Mouse (Mus musculus) stomach, embryonic 16.5 days (tissue): ENCODE data around the gene Dppa5a. TPM values are rescaled to one million over a fixed set of nuclear protein-coding genes. Genes with fewer than 3 reads are reported as not detected.
"Not testable (repeated sequence)": the region's sequence is repeated elsewhere in the genome, so short reads cannot be mapped to it uniquely, and the experiment has no call there.

Experiments used
- ATAC-seq: fragments of 200-750 bp; cut with Nextera tagmentation; 2 replicates; pipeline ENCODE4 v1.8.0; 2017; ENCODE audit warnings: moderate number of reproducible peaks, moderate TSS enrichment; ENCODE audit not compliant: insufficient read depth, low FRiP score
- H3K27ac ChIP-seq: fragments of 300-500 bp; sonication (generic); 2 replicates; pipeline ENCODE4 v1.5.1; 2014; ENCODE audit warnings: low read length
- H3K27me3 ChIP-seq: fragments of 300-500 bp; sonication (generic); 2 replicates; pipeline ENCODE4 v1.6.1; 2014; ENCODE audit warnings: low read length, control low read depth, mixed read lengths; ENCODE audit not compliant: control insufficient read depth, insufficient read depth
- H3K36me3 ChIP-seq: fragments of 300-500 bp; sonication (generic); 2 replicates; pipeline ENCODE4 v1.6.1; 2014; ENCODE audit warnings: low read length; ENCODE audit not compliant: control insufficient read depth, insufficient read depth
- H3K4me1 ChIP-seq: fragments of 300-500 bp; sonication (generic); 2 replicates; pipeline ENCODE4 v1.6.1; 2014; ENCODE audit warnings: low read length, control low read depth, mixed read lengths; ENCODE audit not compliant: control insufficient read depth, insufficient read depth
- H3K4me2 ChIP-seq: fragments of 300-500 bp; sonication (generic); 2 replicates; pipeline ENCODE4 v1.6.1; 2014; ENCODE audit warnings: low read depth, low read length, mixed read lengths
- H3K4me3 ChIP-seq: fragments of 300-500 bp; sonication (generic); replicated peaks from 2 replicates; pipeline ENCODE4 v1.5.1; 2014; ENCODE audit warnings: mild to moderate bottlenecking, low read length
- H3K9ac ChIP-seq: fragments of 300-500 bp; sonication (generic); 2 replicates; pipeline ENCODE4 v1.6.1; 2014; ENCODE audit warnings: low read length
- H3K9me3 ChIP-seq: fragments of 300-500 bp; sonication (generic); replicated peaks from 2 replicates; pipeline ENCODE4 v1.6.1; 2016; ENCODE audit warnings: low read length, control low read depth; ENCODE audit not compliant: control insufficient read depth
- WGBS: fragments of 180-500 bp; shearing (Covaris S2); extraction: QIAGEN DNeasy Blood & Tissue Kit; methylation state at CpG from one replicate; pipeline ENCODE4 v1.1.7; 2014; 5-methylcytosine and 5-hydroxymethylcytosine counted together
- polyA plus RNA-seq: library from polyadenylated mRNA; unstranded; fragments of >200 nt; fragmentation: Nextera tagmentation; extraction: Ambion mirVana; gene quantifications from 2 replicates; pipeline ENCODE4 v1.2.1, GENCODE M21; 2015

The Dppa5a gene
- polyA plus RNA-seq = 0.23 TPM in 1 of 2 replicates, not detected in the other

- 87% methylated on average over 16 of the region's 16 CpGs for WGBS
- not testable (repeated sequence) for H3K4me2 ChIP-seq, H3K27ac ChIP-seq, H3K4me1 ChIP-seq, H3K36me3 ChIP-seq, H3K4me3 ChIP-seq, H3K9ac ChIP-seq, H3K9me3 ChIP-seq, ATAC-seq, H3K27me3 ChIP-seq
These were observed at the start of gene Dppa5a for GRCm38 (mm10) chr9:78367959-78368358. Dppa5a (minus strand) TSS chr9:78368177.

GRCm38 (mm10) chr9:78401596-78401995 is 33.6 kb upstream of the Dppa5a start:
- Histone ChIP-seq H3K27ac (no peak overlapping the region), H3K9ac (no peak overlapping the region), H3K4me3 (no peak overlapping the region), H3K4me2 (no peak overlapping the region), H3K27me3 (peaks cover 5% of the 10 kb centered on the region), H3K36me3 (no peaks in the 10 kb centered on the region), H3K4me1 (no peaks in the 10 kb centered on the region), H3K9me3 (no peaks in the 10 kb centered on the region)
- no peak for ATAC-seq
- WGBS = 91% methylated on average over 7 of the region's 7 CpGs

DNA sequence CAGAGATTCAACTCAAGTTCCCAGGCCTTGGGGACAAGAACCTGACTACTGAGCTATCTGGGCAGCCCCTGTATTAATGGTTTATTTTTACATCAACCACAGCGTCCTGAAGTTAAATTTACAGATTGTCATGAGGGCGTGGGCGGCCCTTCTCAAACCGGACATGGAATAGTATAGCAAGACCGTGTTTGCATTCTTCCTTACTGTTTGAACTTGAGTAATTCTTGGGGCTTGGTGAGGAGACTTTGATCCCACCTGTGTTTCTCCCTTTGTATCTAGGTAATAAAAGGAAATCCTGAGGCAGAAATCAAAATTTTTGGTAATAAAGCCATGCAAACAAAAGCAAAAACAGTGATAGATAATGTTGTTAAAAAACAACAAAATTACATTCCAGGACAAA is 32.6 kb upstream of the Dppa5a start:
- WGBS = 61% methylated on average over 5 of the region's 5 CpGs
- H3K9ac ChIP-seq = no peak overlapping the region
- H3K27ac ChIP-seq = no peak overlapping the region
- H3K4me2 ChIP-seq = no peak overlapping the region
- H3K36me3 ChIP-seq = no peaks in the 10 kb centered on the region
- no peaks in the 10 kb centered on the region for H3K9me3 ChIP-seq
- no peak for ATAC-seq
- H3K4me1 ChIP-seq = peaks cover 4% of the 10 kb centered on the region
- H3K27me3 ChIP-seq = peaks cover 14% of the 10 kb centered on the region
- H3K4me3 ChIP-seq = no peak overlapping the region

- H3K9me3 ChIP-seq = no peaks in the 10 kb centered on the region
- H3K9ac ChIP-seq = no peak overlapping the region
- H3K27ac ChIP-seq = no peak overlapping the region
- peaks cover 34% of the 10 kb centered on the region for H3K27me3 ChIP-seq
- peaks cover 4% of the 10 kb centered on the region for H3K4me1 ChIP-seq
- no peaks in the 10 kb centered on the region for H3K36me3 ChIP-seq
- 58% methylated on average over 9 of the region's 9 CpGs for WGBS
- ATAC-seq = no peak
- H3K4me3 ChIP-seq = peak overlapping the region; percentile 49
- no peak overlapping the region for H3K4me2 ChIP-seq
These were observed 28.5 kb upstream of the Dppa5a start for GRCm38 (mm10) chr9:78396517-78396916.

- no peaks in the 10 kb centered on the region for H3K36me3 ChIP-seq
- H3K4me2 ChIP-seq = peak within 1 kb of the TSS; percentile 70
- peaks cover 34% of the 10 kb centered on the region for H3K27me3 ChIP-seq
- peak within 1 kb of the TSS; percentile 63 for H3K9ac ChIP-seq
- WGBS = 2% methylated on average over 93 of the region's 93 CpGs
- H3K4me1 ChIP-seq = peaks cover 4% of the 10 kb centered on the region
- H3K27ac ChIP-seq = no peak within 1 kb of the TSS
- peak; percentile 89 for ATAC-seq
- no peaks in the 10 kb centered on the region for H3K9me3 ChIP-seq
- H3K4me3 ChIP-seq = peak within 1 kb of the TSS; percentile 49
These were observed 27.8 kb upstream of the Dppa5a start, which contains the start of gene Ddx43 for GRCm38 (mm10) chr9:78395630-78396351. Ddx43 (plus strand) TSS chr9:78395777.

DNA sequence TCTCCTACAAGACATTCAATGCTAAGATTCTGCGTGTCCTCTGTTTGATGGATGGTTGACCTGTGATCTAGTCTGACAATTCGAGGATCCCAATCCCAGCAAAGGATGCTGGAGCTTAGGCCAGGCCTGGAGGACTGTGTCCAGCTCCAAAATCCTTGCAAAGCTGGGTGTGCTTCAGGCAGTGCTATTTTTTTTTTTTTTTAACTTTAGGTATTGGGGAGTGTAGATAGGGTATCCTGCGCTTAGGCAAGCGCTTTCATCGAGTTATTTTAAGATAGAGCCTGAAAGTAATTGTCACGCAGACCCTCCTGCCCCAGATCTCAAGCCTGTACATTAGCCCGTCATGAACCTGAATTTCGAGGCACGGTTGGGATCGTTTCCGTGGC is 27.3 kb upstream of the Dppa5a start:
- H3K27me3 ChIP-seq = peaks cover 34% of the 10 kb centered on the region
- H3K4me3 ChIP-seq = peak overlapping the region; percentile 49
- no peaks in the 10 kb centered on the region for H3K9me3 ChIP-seq
- no peaks in the 10 kb centered on the region for H3K36me3 ChIP-seq
- 30% methylated on average over 11 of the region's 11 CpGs for WGBS
- ATAC-seq = no peak
- H3K9ac ChIP-seq = no peak overlapping the region
- peaks cover 4% of the 10 kb centered on the region for H3K4me1 ChIP-seq
- no peak overlapping the region for H3K27ac ChIP-seq
- peak overlapping the region; percentile 70 for H3K4me2 ChIP-seq

DNA sequence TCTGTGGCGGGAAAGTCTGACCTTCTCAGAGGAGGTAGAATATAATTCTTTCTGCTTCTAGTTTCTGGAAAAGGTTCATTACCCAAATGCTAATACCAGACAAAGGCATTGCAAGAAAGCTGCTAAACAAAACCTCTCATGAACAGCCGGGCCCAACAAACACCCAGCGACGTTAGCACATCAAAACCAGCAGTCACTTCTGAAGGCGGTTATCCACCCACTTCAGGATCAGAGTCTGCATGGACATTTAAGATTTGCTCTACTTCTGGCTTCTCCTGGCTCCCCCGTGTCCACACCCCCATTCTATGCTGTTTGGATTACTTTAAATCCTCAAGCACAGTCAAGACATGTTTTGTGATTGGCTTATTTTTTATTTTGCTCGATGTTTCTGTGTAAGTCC is 26.6 kb upstream of the Dppa5a start:
- no peak for ATAC-seq
- Histone ChIP-seq H3K36me3 (no peaks in the 10 kb centered on the region), H3K4me3 (no peak overlapping the region), H3K4me1 (peaks cover 4% of the 10 kb centered on the region), H3K27ac (no peak overlapping the region), H3K9ac (no peak overlapping the region), H3K27me3 (peaks cover 34% of the 10 kb centered on the region), H3K9me3 (no peaks in the 10 kb centered on the region), H3K4me2 (no peak overlapping the region)
- 69% methylated on average over 7 of the region's 7 CpGs for WGBS

DNA sequence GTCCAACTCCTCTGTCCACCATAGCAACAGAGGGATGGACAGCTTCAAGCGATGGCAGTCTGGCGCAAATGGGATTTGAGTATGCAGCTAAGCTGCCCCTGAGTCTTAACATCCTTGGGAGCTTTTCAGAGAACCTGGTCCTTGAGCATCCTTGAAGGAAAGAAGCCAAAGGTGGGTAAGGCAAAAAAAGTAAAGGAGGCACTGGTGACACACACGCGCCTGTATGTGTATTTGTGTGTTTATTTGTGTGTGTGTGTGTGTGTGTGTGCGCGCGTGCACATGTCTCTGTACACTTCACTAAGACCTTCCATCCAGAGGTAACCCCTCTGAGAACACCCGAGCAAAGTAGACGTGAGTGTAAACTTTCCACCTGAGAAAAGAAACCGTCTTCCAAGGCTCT is 25.8 kb upstream of the Dppa5a start:
- Histone ChIP-seq H3K4me2 (no peak overlapping the region), H3K27ac (no peak overlapping the region), H3K27me3 (peaks cover 34% of the 10 kb centered on the region), H3K4me3 (no peak overlapping the region), H3K9ac (no peak overlapping the region), H3K4me1 (peaks cover 4% of the 10 kb centered on the region), H3K36me3 (no peaks in the 10 kb centered on the region), H3K9me3 (no peaks in the 10 kb centered on the region)
- WGBS = 79% methylated on average over 10 of the region's 10 CpGs
- no peak for ATAC-seq

GRCm38 (mm10) chr9:78389981-78390380 is 22.0 kb upstream of the Dppa5a start:
- no peak overlapping the region for H3K27ac ChIP-seq
- H3K4me1 ChIP-seq = no peaks in the 10 kb centered on the region
- WGBS = 33% methylated on average over 5 of the region's 5 CpGs
- no peak for ATAC-seq
- H3K4me2 ChIP-seq = no peak overlapping the region
- H3K27me3 ChIP-seq = peaks cover 14% of the 10 kb centered on the region
- no peak overlapping the region for H3K4me3 ChIP-seq
- no peak overlapping the region for H3K9ac ChIP-seq
- H3K36me3 ChIP-seq = no peaks in the 10 kb centered on the region
- no peaks in the 10 kb centered on the region for H3K9me3 ChIP-seq
